Mouse (Mus musculus) heart, adult 11 months (tissue): ENCODE results near the gene Megf11.
"Not testable (repeated sequence)": the region's sequence is repeated elsewhere in the genome, so short reads cannot be mapped to it uniquely, and the experiment has no call there.

Experiments
- DNase-seq: peaks from one replicate; pipeline ENCODE4 v3.0.0; 2022

Gene Megf11

DNA sequence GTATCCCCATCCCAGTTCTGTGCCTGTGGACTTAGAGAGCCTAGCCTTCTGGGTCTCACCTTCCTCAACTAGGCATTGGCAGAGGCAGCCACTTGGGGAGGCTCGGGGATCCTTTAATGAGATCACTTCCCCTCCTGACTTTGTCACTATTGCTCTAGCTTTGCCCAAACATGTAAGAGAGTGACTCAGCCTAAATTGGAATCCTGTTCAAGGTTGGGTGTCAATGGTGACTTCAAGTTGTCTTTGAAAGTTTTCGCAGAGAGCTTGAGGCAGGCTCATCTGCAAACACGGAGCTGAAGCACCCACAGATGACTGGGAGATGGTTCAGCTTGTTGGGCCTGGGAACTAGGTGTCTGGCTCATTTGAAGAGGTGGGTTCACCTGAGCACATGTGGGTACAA is 85.9 kb downstream of the Megf11 start:
- no peak for DNase-seq

DNA sequence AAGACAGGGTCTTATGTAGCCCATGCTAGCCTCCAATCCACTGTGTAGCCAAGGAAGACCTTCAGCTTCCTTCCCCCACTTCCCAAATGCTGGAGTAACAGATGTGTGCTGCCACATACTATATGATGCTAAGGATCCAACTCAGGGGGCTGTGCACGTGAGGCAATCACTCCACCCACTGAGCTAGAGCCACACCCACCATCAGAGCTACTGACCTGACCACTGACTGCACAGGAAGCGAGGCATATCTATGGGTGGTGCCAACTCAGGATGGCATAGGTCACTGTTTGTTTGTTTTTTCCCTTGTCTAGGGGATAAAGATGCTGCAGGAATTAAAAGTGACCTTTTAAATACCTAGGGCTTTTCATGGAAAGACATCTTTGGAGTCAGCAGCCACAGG is 86.7 kb downstream of the Megf11 start:
- no peak for DNase-seq

DNA sequence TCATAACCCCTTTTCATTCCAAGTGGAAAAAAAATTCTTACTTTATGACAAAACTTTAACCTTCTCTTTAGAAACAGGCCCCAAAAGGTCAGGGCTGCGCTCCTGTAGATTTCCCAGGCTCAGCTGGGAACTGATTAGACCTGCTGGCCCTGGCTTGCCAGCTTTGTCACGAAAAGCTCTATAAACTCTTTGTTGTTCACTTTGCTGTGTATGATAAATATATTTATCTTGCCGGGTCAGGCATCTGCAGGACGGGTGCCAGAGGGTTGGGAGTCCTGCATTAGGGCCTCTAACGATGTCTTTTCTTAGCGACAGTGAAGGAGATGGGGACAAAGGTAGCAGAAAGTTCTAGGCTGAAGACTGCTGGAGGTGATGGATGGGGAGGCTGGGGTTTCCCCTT is 87.3 kb downstream of the Megf11 start:
- no peak for DNase-seq

DNA sequence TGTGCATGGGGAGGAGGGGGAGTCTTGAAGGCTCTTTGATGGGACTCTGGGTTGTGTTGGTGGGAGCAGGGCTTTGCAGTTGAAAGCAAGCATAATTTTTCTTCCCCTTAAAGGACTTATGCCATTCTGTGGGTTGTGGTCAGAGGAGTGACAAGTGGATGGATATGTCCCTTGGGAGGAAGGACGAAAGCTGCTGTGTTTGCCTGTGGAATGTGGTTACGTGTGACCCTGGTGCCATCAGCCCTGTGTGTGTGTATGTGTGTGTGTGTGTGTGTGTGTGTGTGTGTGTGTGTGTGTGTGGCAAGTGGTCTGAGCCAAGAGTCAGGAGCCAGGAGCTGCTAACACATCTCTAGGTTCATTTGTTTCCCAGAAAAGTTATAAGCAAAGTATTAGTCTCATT is 87.7 kb downstream of the Megf11 start:
- DNase-seq: no peak

DNA sequence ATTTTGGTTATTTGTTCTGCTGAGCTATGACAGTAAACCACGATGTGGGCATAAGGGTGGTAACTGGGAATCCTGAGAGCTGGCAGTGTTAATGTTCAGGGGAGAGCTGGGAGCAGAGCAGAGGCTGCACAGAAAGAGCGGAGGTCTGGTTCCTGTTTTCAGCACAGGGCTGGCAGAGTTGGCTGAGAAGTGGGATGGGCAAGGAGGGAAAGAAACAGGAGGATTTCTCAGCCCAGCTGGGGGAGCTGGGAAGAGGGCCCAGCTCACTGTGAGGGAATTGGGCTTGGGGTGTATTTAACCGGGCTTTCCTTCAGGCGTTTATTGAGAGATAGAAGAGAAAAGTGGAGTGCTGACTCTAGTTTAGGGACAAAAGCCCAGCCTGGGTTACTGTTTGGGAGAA is 88.3 kb downstream of the Megf11 start:
- no peak for DNase-seq

DNA sequence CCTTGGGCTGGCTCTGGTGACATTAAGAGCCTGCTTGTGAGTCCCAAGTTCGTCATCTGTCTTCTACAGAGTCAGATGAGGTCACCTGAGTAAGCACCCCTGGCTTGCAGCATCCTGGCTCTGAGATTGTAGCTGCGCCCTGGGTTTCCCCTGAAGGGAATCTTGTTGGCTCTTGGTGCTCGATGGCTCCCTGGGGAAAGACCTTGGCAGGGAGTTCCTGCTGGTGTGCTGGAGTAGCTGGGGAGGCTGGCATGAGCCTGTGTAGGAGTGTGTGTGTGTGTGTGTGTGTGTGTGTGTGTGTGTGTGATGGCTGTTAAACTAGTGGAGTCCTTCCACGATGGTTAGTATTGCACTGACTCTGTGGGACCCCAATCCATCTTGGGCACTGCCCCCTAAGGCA is 88.7 kb downstream of the Megf11 start:
- DNase-seq: no peak

DNA sequence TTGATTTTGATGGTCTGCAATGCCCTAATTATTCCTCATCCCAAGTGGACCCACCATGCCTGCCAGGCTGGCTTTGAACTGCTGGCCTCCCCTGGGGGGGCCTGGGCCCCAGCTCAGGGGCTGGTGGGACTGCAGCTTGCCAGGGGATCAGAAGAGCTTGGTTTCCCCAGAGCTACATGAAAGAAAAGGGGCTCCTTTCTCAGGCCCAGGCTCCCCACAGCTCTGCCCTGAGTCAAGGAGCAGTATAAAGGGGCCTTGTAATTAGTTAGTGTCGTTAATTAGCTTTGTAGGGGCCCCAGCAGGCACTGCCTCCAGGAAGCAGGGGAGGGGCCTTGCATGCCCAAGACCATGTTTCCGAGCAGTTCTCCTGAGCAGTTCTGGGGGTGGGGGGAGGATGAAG is 90.5 kb downstream of the Megf11 start:
- no peak for DNase-seq

DNA sequence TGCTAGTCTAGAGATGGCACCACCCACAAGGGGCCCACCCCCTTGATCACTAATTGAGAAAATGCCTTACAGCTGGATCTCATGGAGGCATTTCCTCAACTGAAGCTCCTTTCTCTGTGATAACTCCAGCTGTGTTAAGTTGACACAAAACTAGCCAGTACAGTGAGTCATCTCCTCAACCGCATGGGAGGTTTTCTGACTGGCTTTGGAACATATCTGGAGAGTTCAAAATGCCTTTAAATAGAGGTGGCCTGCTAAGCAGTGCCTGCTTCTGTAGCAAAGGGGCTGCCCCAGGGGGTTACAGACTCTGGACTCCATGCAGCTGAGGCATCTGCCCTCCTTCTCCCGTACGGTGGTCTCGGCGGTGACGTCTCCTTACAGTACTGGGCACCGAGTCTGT is 92.0 kb downstream of the Megf11 start:
- not testable (repeated sequence) for DNase-seq

DNA sequence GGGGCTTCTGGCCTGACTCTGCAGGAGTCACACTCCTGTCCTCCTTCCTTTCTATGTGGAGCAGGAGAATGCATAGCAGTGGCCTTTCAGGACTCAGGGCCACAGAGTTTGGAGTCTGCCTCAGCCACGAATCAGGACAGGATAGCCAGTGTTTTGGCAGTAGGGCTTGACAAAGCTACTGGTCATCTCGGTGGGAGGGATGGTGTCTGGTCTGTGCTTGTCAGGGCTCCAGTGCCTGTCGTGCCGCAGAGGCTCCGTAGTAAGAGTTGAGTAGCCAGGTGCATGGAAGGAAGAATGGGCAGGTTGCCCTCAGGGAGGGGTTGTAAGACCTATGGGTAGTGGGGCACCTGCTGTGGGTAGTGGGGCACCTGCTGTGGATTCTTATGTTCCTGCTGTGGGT is 96.7 kb downstream of the Megf11 start:
- DNase-seq: no peak

DNA sequence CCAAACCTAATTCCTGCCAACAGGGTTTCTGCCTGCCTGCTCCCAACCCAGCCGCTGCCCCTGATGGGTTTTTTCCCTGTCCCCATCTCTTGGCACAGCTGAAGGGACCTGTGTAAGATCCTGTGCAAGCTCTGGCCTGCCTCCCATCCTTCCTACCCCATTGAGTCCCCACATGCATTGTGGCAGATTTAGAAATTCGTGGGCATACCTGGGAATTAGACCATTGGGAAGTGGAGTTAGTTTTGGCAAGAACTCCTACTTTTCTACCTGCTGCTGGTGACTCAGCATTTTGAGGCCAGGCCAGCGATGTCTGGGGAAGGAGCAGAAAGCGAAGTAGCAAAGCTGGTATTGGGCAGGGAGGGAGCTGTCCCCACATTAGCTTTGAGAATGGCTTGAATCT is 102.0 kb downstream of the Megf11 start:
- DNase-seq: no peak

DNA sequence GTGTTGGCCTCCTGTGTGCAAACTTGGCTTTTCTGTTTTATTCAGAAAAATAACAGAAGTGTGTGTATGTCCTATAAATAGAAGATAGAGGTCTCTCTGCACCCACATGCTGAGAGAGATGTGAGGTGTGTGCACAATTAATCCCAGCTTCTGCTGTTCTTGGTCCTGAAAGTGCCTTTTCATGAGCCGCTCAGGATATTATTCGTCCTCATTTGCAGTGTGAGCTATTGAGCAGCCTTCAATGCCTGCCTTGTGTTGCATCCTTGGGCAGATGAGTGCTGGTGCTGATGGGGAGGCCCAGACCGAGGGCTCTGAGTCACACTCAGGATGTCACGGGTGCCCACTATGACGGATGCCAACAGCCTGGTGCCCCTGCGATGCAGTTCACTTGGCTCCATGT is 109.2 kb downstream of the Megf11 start:
- DNase-seq: no peak

DNA sequence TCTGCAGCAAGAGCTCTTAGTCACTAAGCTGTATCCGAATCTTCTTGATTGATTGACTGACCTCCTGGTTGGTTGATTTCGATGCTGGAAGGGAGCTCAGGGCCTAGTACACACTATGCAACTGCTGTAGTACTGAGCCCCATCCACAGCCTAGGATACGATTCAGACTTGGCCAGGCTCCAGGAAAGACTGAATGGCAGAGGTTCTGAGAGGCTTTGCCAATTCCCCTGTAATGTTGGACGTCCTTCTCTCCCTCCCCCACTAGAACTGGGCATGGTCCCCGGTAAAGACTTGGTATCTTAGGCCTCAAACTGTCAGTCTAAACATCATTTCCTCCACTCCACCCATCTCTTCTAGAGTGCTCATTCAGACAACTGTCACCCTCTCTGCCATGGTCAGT is 113.5 kb downstream of the Megf11 start:
- no peak for DNase-seq

DNA sequence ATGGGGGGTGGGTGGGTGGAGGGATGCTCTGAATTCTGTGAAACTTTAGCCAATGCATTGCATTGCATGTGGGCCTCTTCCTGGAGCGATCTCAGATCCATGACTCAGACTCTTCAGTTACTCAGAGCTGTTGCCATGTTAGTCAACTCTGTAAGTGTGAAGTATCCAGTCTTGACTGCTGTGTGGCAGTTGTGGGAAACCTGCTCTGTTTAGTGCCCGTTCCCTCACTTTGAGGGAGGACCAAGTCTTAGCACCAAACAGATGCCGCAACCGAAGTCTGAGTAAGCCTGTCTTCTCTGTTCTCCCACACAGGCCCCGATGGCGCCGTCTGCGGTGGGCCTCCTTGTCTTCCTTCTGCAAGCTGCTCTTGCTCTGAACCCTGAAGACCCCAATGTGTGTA is 115.8 kb downstream of the Megf11 start:
- no peak for DNase-seq

DNA sequence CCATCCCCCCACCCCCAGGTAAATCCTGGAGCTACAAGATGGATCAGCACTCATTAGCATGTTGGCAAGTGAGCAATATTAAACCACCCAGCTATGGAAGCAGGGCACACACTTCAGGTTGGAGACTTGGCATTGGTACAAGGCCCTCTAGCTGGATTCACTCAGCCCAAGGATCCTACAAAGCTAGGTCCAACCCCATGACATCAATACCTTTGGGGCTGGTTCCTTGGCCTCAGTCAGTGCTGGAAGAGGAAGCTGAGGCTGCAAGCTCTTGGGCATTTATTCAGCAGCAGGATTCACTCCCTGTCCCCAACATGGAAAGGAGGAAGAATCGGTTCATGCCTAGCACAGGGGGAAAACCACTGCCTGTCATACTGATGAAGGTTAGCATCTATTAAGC is 118.6 kb downstream of the Megf11 start:
- no peak for DNase-seq

DNA sequence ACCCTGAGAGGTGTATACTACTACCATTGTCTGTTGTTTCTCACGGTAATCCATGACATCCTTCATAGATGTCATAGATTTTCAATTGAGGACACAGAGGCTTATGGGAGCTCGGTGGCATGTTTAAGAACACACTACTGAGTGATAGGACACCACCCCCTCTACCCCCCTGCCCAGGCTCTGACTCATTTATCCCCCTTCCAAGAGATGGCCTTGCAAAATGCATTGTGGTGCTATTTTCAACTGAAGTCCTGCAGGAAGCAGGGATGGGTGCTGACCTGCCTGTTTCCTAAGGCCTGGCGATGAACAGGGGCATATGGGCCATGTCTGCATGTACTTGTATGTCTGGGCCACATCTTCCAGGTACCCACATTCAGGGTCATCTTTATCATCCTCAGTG is 119.0 kb downstream of the Megf11 start:
- DNase-seq: no peak

DNA sequence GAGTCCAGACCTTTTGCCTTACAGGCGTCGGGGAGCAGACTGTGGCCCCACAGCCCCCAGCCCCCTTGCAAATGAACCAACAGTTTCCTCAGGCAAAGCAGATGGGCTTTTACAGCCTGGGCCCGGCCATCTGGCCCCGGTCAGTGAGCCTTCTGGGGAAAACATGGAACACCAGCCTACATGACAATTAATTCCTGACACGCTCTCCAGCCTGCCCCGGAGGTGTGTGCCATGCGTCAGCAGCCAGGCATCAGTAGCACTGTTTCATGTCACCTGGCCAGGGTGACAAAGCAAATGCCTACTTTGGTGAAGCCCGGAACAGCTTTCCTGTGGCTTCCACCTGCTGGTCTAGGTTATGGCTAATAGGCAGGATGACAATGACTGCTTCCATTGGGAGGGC is 119.5 kb downstream of the Megf11 start:
- DNase-seq: no peak

DNA sequence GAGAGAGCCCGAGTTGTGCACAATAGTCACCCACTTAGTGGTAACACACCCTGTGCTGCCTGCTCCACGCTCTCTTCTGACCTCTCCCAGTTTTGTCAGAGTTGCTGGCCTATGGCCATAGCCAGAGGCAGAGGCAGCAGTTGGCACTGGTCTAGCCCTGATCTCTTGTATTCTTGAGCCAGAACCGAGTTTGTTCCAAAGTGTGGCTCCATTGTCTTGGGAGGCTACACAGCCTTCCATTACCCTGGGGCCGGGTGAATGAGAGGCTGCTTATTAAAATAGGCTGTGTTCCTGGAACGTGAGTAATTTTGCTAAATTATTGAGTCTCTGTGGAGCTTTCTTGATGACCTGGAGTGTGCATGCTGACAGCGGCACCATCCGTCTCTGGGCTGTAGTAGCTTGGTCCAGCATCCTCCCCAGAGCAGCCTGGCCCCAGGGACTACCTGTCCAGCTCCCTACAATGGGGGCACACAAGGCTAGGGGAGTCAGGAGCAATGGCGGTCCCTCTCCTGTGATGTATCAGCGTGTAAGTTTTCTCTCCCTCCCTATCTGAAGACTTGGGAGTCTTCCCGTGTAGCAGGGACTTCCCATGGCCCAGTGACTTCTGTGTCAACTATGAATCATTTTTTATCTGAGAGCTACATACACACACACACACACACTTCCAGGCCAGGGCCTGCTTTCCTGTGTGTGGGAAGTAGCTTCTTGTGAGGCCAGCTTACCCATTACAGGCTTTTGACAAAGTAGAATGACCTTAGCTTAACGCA is 121.2 kb downstream of the Megf11 start:
- DNase-seq: no peak

DNA sequence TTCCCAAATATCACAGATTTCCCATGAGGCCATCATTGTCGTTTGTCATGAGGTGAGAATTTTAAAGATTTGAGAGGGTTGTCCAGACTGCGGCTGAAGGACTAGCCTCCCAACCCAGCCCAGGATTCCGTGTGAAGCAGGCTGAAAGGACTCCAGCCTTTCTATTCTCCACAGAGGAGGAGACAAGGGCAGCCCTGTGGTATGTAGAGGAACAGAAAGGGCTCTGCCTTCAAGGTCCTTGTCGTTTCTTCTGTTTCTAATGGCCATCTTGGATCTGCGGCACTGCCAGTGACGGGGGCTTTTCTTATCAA is 121.7 kb downstream of the Megf11 start:
- DNase-seq: no peak

DNA sequence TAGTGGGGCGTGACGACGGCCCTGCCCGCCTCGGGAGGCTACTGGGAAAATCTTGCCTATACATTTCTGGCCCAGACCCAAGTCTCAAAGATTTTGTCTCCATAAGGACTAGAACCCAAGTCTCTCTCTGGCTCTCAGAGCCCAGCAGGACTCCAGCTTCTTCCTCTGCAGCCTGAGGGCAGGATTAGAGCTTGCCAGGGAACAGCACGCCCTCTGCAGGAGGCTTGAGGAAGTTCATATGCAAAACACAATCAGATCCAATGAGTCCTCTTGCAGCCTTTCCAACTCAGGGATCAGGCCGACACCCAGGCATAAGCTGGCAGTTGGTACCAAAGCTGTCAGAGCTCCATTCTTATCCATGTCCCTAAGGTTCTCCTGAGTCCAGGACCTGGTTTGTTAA is 122.6 kb downstream of the Megf11 start:
- DNase-seq: no peak

DNA sequence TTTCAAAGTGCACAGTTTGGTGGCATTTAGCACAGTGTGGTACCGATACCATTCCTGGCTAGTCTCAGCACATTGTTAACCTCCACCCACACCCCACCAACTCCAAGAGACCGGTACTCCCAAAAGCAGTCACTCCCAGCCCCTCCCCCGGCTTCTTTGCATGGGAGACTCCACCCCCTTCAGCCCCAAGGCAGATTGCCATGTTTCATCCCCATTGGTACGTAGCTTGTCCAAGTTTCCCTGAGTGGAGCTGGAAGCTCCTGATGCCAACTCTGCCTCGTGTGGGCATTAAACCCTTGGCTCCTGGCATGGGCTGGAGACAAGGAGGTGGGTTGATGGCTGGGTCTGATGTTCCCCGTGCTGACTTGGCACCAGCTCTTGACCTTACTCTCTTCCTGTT is 129.4 kb downstream of the Megf11 start:
- DNase-seq: no peak

DNA sequence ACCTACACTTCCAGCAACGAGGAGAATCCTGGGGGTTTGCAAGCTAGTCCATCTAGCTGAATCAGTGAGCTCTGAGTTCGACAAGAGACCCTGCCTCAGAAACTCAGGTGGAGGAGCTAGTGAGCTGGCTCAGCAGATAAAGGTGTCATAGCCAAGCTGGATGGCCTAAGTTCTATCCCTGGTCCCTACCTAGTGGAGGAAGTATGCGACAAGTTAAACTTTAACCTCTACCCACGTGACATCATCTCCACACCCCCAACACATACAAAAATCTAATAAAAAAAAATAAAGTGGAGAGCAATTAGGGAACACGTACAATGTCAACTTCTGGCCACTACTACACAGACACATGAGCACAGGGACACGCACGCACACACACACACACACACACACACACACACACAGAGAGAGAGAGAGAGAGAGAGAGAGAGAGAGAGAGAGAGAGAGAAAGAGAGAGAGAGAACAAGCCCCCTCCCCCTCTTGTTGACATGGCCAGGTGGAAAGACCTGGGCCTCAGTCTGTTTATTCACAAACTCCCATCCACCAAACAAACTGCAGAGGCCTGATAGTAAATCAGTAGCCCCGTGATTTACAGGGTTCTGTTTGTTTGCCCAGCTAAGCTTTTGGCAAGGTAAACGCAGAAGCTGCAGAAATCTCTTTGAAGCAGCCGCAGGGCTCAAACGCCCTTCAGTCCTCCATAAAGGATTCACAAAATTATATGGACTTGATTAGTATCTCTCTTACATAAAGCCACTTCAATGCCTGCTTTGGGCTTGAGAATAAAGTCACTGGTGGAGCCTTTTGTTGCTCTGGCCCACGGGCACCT is 134.7 kb downstream of the Megf11 start:
- no peak for DNase-seq

DNA sequence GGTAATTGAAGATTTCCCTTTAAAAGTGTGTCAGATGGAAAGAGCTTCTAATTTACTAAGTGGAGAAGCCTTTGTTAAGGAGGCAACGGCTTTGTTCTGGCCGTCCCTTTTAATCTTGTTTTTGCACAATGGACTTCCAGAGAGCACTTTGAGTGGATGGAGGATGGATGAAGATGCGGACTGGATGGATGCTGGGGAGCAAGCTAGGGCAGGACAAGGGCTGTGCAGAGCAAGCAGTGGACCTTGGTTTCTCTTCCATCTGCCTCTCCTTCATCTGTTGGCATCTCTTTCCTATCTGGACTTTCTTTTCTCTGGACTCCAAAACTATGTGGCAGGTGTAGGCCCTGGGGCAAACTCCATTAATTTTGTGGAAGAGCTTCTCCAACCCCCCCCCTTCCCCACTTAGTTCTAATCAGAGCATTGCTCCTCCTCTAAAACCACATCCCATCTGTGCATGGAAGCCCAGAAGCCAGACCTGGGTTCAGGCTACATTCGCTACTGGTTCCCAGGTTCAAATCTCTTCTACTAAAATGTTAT is 135.4 kb downstream of the Megf11 start:
- DNase-seq: no peak

DNA sequence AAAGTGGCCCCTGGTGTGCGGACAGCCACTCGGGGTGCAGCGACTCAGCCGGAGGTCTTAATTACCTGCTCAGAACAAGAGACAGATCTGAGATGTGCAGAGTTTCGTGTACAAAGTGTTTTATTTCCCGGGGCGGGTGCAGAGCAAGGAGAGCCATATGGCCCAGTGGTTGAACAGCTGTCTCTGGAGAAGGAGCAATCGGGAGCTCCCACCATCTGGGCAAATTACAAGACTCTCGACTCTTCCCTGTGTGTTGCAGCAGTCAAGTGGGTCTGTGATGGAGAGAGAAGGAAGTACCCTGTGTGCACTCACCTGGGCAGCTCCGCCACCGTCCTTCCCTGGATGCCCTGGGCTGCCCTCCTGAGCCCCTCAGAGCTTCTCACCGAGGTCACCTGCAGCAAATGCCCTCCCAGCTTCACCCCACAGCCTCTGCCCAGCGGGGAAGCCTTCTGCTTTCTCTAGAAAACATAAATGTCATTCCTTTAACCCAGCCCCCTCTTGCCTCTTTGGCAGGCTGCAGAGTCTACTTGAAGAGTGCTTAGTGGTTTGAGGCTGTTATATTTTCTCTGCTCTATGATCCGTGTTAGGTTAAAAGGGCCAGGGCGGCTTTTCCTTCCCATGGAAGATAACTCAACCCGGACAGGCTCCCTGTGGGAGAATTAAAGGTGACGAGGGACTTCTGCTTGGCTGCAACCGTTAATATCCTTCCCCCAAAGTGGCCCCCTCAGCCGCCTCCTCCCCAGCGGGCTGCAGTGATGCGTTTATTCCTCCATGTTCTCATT is 138.0 kb downstream of the Megf11 start:
- DNase-seq: no peak

DNA sequence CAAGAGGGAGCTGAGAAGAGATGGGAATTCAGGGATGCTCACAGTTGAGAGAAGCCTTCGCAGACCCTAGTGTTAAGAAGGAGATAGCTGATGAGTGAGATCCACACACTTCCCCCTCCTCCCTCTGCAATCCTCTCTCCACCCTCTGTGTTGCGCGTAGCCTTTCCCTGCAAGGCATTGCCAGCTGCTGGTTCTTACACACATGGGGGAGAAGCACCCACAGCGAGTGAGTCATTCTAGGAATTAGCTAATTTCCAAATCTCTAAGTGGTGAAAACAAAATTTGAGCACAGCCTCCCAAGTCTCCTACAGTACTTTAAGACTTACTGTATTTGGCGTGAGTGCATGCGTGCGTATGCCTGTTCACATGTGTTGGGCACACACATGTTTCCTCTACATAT is 142.6 kb downstream of the Megf11 start:
- DNase-seq: no peak
